Comparison of ENCODE assay signal across 11 mouse cellular contexts in genomic region chr12:53042739-53043138, GRCm38 (mm10).
DNase-seq lines count a peak whose midpoint lies in the region; ATAC-seq and TF ChIP-seq lines count a peak whose summit lies in the region.
"Had no signal": no experiment of that assay in that cellular context is flagged by ENCODE, and none has a peak within 500 bp of the region (broad histone marks: within the 10 kb centered on the region; RNA-seq: fewer than 3 reads in every experiment).

No protein-coding gene starts in this region.

- H3K36me3 ChIP-seq in limb, embryonic 14.5 days (ENCODE audit: control insufficient read depth, insufficient read depth, low read length), result no peaks in the 10 kb centered on the region
- H3K36me3 ChIP-seq: lung, embryonic 15.5 days; stomach, embryonic 15.5 days had no signal

- H3K4me3 ChIP-seq in cortical plate, adult 2 months (ENCODE audit: insufficient read depth, low read length), result no peak overlapping the region
- no peak overlapping the region for H3K4me3 ChIP-seq in limb, embryonic 14.5 days (replicated peaks; ENCODE audit: low read length)
- H3K4me3 ChIP-seq: erythroblast, embryonic 14.5 days; lung, embryonic 15.5 days; stomach, embryonic 15.5 days had no signal

- ATAC-seq in limb, embryonic 14.5 days (ENCODE audit: low FRiP score, low read depth), result no peak
- ATAC-seq in erythroblast, adult 5-6 weeks (replicated peaks; ENCODE audit: low FRiP score, poor library complexity, severe bottlenecking), result no peak

- no peak overlapping the region for H3K27ac ChIP-seq in cortical plate, adult 2 months (ENCODE audit: insufficient read depth, low read length)
- no peak overlapping the region for H3K27ac ChIP-seq in limb, embryonic 14.5 days (replicated peaks; ENCODE audit: low read depth, low read length)
- H3K27ac ChIP-seq: lung, embryonic 15.5 days; stomach, embryonic 15.5 days had no signal

- no peak for TF ChIP-seq POLR2A in cortical plate, adult 2 months (IDR thresholded peaks at IDR 0.05; ENCODE audit: extremely low read depth, insufficient read depth, low read length)
- TF ChIP-seq POLR2A in limb, embryonic 14.5 days (IDR thresholded peaks at IDR 0.05; ENCODE audit: borderline replicate concordance, extremely low read depth, insufficient read depth, insufficient read length), result no peak

- 22% methylated on average over 5 of the region's 5 CpGs for WGBS in limb, embryonic 14.5 days

- no peaks in the 10 kb centered on the region for H3K27me3 ChIP-seq in limb, embryonic 14.5 days (ENCODE audit: control insufficient read depth, insufficient read depth, low read length)
- H3K27me3 ChIP-seq: lung, embryonic 15.5 days; stomach, embryonic 15.5 days had no signal

- no peak overlapping the region for H3K9ac ChIP-seq in limb, embryonic 14.5 days (ENCODE audit: low read depth, low read length, severe bottlenecking)
- H3K9ac ChIP-seq: lung, embryonic 15.5 days; stomach, embryonic 15.5 days had no signal

- H3K4me1 ChIP-seq in cortical plate, adult 2 months (ENCODE audit: control insufficient read depth, insufficient read depth, low read length), result peaks cover 4% of the 10 kb centered on the region; the same call in 1 of the 2 replicates
- H3K4me1 ChIP-seq in limb, embryonic 14.5 days (ENCODE audit: control insufficient read depth, insufficient read depth, low read length), result no peaks in the 10 kb centered on the region
- H3K4me1 ChIP-seq: lung, embryonic 15.5 days; stomach, embryonic 15.5 days had no signal

- TF ChIP-seq CTCF in cortical plate, adult 2 months (IDR thresholded peaks at IDR 0.05; ENCODE audit: extremely low read depth, insufficient read depth, low read length), result peak; percentile 63

- no peak overlapping the region for H3K4me2 ChIP-seq in limb, embryonic 14.5 days (replicated peaks; ENCODE audit: low read depth, low read length, severe bottlenecking)
- H3K4me2 ChIP-seq: lung, embryonic 15.5 days; stomach, embryonic 15.5 days had no signal

- DNase-seq in adrenal gland, adult (ENCODE audit: inconsistent age in 2 of 2, low spot score in 1 of 2), result peak; percentile 22 to 69
- no peak for DNase-seq in adrenal gland, postnatal 4 days (ENCODE audit: low spot score in 2 of 2)
- peak; percentile 64 for DNase-seq in layer of hippocampus, adult 11-12 months (ENCODE audit: low spot score)
- DNase-seq in layer of hippocampus, adult 9-10 months (ENCODE audit: low spot score), result no peak
- DNase-seq in CD4-positive, CD25-positive, alpha-beta regulatory T cell, adult 2 months (ENCODE audit: low read depth, low spot score), result peak; percentile 65
- peak; percentile 78 for DNase-seq in limb, embryonic 14.5 days (ENCODE audit: low spot score)

- no peaks in the 10 kb centered on the region for H3K9me3 ChIP-seq in limb, embryonic 14.5 days (ENCODE audit: control insufficient read depth, low read length)
- H3K9me3 ChIP-seq: lung, embryonic 15.5 days; stomach, embryonic 15.5 days had no signal

Comparison
In these comparisons a context has a peak if more than half of its experiments do, and no peak if none do; other contexts are left out.
1. DNase-seq: peak in adrenal gland, adult (2 of 2), layer of hippocampus, adult 11-12 months (single experiment), CD4-positive, CD25-positive, alpha-beta regulatory T cell, adult 2 months (single experiment) and limb, embryonic 14.5 days (single experiment); none in adrenal gland, postnatal 4 days (0 of 2) and layer of hippocampus, adult 9-10 months (single experiment).